Mouse (Mus musculus) thymus, postnatal 25 days (tissue): Measurements from ENCODE around the gene St6galnac3.
"Not testable (repeated sequence)": the region's sequence is repeated elsewhere in the genome, so short reads cannot be mapped to it uniquely, and the experiment has no call there.

Experiments
- DNase-seq: peaks from one replicate; pipeline ENCODE4 v3.0.0; 2022

Gene St6galnac3

GRCm38 (mm10) chr3:153724701-153725668, at the start of gene St6galnac3:
Gene St6galnac3, minus strand, starts transcription at chr3:153725174.
- peak; percentile 82 for DNase-seq

- no peak for DNase-seq
Measured at GRCm38 (mm10) chr3:153774568-153774967, 49.6 kb upstream of the St6galnac3 start.

DNA sequence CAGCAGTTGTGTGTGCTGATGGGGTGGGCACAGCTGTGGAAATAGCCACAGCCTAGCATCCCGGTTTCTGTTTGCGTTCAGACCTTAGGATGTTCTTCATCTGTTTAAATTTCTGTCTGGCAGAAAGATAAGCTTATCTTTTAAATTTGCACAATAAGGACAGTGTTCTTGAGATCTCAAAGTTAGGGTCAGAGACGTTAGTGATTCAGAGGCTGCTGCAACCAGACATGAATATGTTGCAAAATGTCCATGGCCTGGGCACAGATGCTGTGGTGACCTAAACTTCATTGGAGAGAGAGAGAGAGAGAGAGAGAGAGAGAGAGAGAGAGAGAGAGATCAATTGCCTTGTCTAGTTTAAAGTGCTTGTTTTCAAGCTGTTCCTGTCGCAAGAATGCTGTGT, 46.5 kb upstream of the St6galnac3 start:
- no peak for DNase-seq

GRCm38 (mm10) chr3:153770573-153770972, 45.6 kb upstream of the St6galnac3 start:
- no peak for DNase-seq

- no peak for DNase-seq
Measured at GRCm38 (mm10) chr3:153769220-153769619, 44.2 kb upstream of the St6galnac3 start.

DNA sequence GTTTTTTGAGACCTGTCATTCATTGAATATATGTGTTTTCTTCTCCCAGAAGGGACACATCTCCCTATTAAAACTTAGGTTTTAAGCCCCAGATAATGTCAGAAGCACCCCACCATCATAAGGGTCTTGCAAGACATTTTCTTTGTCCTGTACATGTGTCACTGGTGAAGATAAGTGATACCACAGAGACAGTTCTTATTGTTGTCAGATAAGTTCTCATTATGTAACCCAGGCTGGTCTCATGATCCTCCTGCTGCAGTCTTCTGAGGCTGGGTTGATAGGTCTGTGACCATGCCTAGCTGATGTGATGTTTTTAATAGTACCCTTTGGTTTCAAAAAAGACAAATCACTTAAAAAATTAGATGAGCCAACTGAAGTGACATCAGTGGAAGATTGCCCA, 40.2 kb upstream of the St6galnac3 start:
- DNase-seq, result no peak

GRCm38 (mm10) chr3:153764760-153765159, 39.8 kb upstream of the St6galnac3 start:
- DNase-seq, result peak; percentile 21

DNA sequence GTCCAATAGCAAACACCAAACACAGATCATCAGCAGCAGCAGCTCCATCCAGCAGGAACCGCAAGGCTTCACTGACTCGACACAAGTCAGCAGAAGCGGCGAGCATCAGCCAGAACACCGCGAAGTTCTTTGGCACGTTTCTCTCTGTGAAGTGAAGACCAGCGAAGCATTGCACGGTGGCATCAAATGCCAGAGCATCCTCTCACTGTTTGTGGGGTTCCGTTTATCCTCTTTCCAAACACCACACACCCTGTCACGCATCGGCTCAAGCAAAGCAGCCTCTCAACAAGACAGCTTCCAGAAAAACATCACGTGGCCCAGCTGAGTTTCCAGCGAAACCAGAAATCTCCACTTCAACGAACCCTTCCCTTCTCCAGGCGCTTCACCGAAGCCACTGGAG, 36.2 kb upstream of the St6galnac3 start:
- no peak for DNase-seq

DNA sequence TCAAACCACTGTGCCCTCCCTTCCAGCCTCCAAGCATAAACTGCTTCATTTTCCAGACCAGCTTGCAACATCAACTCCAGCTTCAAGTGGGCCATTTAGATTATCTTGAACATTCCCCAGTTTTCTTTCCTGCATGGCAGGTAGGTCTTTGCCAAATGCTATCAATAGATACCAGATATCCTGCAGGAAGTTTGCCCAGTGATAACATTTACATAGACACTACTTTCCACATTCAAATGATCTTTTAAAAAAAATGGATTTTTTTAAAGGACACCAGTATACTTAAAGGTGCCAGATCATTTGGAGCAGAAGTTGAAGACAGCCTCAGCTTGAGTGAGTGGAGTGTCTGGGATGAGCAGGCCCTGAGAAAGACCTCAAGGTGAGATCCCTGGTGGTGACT, 34.3 kb upstream of the St6galnac3 start:
- DNase-seq, result no peak

GRCm38 (mm10) chr3:153756500-153756996, 31.6 kb upstream of the St6galnac3 start:
- DNase-seq, result no peak

GRCm38 (mm10) chr3:153755785-153756326, 30.9 kb upstream of the St6galnac3 start:
- not testable (repeated sequence) for DNase-seq

DNA sequence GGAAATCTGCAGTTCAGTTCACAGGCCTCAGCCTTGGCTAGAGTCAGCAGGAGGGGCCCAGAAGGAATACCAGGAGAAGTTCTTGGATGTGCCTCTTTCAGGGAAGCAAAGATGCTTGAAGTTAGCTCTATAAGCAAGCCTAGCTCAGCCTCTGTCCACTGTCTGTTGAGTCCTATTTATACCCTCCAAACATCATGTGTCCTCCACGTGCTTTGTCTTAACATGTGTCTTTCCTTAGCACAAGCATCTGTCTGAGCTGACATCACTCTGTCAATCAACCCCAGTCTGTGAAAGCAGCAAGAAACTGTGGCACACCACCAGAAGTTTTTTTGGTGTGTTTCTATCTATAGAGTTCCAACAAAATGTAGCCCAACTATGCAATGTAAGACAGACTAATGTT, 26.5 kb upstream of the St6galnac3 start:
- DNase-seq, result no peak

GRCm38 (mm10) chr3:153749359-153749758, 24.4 kb upstream of the St6galnac3 start:
- no peak for DNase-seq

- DNase-seq, result no peak
Measured at GRCm38 (mm10) chr3:153748293-153748692, 23.3 kb upstream of the St6galnac3 start.

GRCm38 (mm10) chr3:153745099-153745498, 20.1 kb upstream of the St6galnac3 start:
- no peak for DNase-seq

DNA sequence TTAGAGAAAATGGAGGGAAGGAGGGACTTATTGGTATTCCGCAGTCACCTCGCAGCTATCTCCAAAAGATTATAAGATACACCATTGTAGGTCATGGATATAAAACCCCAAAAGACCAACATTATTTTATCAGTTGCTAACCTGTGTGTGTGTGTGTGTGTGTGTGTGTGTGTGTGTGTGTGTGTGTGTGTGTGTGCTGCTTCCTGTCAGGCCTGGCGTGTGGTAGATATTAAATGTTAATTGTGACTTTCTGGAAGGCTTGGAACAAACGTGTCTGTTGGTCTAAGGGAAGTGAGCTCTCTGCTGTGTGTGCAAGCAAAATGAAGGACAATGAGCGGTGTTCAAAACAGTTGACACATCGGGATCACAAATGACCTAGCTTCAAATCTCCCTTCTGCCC, 19.5 kb upstream of the St6galnac3 start:
- no peak for DNase-seq

DNA sequence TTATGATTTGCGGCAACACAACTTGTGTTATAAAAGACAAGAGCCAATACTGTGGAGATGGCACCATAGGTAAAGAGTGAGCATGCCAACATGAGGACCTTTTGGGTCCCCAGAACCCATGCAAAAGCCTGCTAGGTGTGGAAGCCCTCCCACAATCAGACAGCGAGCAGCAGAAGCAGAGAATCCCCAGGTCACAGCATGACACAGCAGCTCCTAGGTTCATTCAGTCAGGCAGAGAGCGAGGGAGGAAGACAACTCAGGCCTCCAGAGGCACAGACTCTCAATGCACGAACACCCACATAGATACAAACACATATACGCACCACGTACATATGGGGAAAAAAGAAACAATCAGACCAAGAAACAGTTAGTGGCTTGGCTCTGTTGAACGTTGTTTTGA, 16.8 kb upstream of the St6galnac3 start:
- no peak for DNase-seq

DNA sequence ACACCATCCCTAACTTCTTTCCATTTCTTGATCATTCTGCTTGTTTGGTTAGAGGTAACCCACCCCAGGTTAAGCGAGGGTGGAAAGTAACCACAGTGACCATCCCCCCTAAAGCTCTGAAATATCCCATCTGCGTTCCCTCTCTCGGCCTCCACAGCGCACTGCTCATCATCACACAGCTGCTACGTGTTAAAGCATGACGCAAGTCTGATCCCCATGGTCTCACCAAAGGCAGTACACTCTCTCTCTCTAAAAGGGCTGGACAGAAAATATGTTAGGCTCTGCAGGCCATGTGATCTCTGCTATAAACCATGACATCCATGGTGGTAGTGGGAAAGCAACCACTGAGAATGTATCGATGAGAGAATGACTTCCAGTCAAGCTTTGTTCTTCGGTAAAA, 14.4 kb upstream of the St6galnac3 start:
- DNase-seq, result no peak

- DNase-seq, result no peak
Measured at GRCm38 (mm10) chr3:153738421-153738820, 13.4 kb upstream of the St6galnac3 start.

GRCm38 (mm10) chr3:153736756-153737280, 11.8 kb upstream of the St6galnac3 start:
- DNase-seq, result no peak

GRCm38 (mm10) chr3:153735796-153736549, 11.0 kb upstream of the St6galnac3 start:
- no peak for DNase-seq

DNA sequence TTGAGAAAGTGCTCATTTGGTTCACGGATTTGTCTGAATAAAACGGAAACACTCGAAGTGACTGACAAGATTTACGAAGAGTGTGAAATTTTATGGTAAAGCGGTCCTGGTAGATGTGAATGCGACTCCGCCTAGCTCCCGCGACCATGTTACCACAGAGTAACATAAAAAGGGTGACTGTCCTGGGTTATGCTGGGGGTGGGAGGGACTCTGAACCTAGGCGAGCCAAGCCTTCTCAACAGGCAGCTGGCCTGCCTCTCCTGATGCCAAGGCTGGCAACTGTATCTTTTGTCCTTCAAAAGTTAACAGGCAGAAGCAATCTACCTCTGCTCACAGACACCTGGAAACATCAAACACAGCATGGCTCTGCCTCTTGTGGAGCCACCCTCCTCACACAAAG, 9.8 kb upstream of the St6galnac3 start:
- DNase-seq, result no peak
